Mouse (Mus musculus) spleen, postnatal 36 days (tissue): ENCODE measurements around the gene Krt19.

Experiments used
- DNase-seq, 2 experiments: peaks; one replicate each; pipeline ENCODE4 v3.0.0; 2022; ENCODE audit warnings: low spot score in 2 of 2, mixed read lengths in 1 of 2

Krt19 gene

DNA sequence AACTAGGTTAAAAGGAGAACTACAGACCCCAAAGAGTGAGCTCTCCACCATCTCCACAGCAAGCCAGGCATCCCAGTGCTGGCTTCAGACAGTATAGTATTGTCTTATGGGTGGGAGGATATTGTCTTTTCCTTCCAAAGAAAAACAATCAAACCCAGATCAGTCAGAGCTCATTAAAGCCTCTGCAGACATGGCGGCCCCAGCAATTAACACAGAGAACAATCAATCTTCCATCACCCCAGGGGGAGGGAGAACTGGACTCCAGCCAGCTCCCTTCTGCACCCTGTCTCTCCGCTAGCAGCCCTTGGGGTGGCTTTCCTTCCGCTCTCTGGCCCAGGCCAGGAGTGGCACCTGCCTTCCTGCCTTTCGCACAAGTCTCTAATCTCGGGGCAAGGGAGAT, 10.8 kb downstream of the Krt19 start:
- no peak for DNase-seq

DNA sequence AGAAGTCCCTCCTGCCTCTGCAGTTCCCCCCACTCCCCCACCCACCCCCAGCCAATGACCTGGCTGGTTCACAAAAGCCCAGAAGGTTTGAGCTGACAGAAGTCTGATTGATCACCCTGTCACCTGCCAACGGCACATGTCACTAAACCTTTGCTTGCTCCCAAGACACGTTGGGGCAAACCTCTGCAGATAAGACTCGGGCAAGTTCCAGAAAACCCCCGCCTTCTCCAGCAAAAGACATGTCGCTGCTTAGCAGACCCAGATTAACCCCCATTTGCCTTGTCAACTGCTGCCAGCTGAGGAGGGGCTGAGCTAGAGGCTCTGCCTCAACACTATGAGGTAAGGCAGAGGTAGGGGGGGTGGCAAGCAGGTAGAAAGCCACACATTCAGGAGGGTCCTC, 11.9 kb downstream of the Krt19 start:
- DNase-seq, result no peak

DNA sequence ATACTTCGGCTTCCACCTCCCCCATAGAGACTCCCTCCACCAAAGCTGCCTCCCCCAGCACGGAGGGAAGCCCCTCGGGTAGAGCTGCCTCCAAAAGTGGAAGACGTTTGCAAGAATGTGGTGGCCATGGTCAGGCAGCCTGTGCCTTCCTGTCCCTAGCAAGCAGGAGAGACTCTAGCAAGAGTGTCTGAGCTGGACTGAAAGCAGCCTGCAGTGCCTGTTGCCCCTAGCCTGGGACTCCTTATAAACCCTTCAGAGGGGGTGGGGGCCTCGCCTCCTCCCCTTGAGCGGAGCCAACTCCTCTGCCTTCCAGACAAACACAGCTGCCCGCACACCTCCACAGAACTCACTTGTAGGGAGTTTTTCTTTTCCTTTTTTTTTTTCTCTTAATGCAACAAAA, 12.7 kb downstream of the Krt19 start, which contains the start of gene Krt15:
Krt15 (minus strand) TSS at position 198 of the 400 bp plus-strand sequence.
- no peak for DNase-seq

DNA sequence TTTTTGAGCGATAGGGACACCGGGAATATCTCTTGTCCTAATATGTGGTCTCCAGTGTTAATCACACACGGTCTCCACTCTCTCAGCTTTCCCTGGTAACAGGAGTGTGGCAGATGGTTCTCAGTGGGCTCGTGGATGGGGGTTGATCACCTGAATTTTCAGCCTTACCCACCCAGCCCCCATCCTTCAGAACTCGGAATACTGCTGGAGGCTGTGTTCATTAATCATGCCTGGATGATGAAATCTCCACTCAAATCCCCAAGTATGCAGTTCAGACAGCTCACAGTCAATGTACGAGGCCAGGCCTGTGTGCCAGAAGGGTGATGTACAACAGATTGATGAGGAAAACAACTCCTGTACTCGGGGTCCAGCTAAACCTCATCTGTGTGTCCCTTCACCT, 23.6 kb downstream of the Krt19 start:
- DNase-seq, result no peak

DNA sequence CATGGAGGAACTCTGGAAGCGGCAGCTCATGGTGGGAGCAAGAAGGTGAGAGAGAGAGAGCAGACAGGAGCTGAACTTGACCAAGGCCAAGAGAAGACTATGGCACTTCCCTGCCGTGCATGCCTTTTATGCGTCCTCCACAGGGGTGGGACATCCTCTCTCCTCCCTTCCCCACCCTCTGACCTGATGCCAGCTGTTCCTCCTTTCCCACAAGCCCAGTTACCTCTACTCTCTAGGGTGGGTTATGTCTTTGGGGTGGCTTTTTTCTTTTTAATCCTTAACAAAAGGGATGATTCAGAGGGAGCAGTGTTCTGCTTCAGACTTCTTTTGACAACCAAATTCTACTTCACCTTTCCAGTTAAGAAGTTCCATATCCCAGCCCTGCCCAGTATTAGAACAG, 27.0 kb downstream of the Krt19 start, which contains the start of gene Krt13:
Krt13 (minus strand) TSS at position 101 of the 400 bp plus-strand sequence.
- no peak for DNase-seq

DNA sequence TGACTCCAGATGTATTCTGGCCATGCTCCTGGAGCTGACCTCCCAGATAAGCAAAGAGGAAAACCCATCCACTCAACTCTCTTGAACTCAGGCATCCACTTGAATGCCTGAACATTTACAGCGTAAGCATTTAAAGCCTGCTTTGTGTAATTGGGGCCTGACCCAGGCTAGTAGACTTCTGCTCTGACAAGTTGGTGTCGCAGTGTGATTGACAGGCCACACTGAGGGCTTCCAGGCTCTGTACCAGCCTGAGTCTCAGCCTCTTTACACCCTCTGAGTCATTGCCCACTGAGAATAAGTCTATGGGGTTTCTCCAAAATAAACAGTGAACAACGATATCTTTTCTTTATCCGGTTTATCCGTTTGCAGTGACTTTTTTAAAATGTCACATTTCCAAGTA, 28.1 kb downstream of the Krt19 start:
- DNase-seq, result no peak

DNA sequence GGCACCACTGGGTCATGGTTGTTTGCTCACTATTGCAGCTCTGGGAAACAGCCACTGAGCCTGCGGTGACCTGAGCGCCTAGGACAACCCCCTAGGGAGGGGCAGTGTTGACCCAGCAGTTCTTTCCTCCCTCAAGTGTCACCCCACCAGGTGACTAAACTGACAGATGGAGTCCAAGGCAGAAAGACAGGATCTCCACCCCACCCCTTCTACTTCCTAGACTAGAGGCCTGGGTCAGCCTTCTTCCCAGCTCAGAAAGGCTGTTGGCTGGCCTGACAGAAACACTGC, 34.8 kb downstream of the Krt19 start:
- no peak for DNase-seq

DNA sequence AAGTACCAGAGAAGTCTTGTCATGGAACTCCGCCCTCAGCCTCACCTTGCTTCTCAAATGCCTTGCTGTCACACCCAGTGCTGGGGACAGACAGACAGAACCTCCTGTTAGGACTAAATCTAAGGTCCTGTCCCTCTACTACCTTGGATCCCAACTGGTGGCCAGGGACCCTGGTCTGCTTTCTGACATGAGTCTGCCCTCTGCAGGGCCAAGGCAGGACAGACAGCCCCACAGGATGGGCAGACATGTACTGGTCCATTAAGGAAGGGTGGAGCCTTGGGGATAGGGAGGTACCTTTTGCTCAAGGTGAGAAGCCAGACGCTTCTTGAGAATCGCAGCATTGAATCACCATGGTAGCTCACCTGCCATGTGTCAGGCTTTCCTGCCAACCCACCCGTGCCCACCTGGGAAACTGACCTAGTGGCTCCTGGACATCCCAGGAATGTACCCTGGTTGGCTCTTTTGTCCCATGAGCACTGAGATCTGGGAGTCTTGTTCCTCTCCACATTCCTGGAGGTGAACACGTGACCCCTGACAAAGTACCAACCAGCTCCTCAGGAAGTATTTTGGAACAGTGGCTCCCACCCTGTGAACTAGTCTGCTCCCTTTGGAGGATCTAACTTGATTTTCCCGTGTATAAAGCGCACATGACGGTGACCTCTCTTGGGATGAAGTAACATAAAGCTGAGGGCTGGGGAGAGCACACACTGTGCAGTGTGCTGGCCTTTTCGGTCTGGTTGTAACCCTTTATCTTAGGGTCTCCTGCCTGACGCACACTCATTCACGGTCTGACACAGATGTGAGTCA, 35.3 kb downstream of the Krt19 start:
- DNase-seq, result no peak

DNA sequence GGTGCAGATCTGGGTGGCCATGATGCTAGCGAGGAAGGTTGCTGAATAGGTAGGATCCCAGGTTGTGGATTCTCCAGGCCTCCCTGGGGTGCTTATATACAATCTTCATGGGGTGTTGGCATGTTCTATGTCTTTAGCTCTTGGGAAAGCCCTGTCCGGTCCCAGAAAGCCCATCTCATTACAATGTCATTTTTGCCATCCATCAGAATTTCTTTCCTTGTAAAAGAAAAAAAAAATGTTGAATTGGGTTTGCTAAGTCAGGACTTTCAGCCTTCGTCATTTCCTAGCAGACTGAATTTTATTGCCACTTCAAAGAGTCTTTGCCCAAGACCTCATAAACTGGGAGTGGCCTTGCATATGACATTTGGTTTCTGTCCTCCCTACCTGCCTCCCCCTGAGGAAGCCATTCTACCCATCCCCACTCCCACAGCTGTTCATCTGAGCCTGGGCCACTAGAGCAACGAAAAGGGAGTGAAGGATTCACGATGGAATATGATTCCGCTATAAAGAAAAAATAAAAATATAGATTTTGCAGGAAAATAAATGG, 42.8 kb downstream of the Krt19 start, which contains the start of gene Krt36:
Krt36 (minus strand) TSS at position 51 of the 547 bp plus-strand sequence.
- no peak for DNase-seq

DNA sequence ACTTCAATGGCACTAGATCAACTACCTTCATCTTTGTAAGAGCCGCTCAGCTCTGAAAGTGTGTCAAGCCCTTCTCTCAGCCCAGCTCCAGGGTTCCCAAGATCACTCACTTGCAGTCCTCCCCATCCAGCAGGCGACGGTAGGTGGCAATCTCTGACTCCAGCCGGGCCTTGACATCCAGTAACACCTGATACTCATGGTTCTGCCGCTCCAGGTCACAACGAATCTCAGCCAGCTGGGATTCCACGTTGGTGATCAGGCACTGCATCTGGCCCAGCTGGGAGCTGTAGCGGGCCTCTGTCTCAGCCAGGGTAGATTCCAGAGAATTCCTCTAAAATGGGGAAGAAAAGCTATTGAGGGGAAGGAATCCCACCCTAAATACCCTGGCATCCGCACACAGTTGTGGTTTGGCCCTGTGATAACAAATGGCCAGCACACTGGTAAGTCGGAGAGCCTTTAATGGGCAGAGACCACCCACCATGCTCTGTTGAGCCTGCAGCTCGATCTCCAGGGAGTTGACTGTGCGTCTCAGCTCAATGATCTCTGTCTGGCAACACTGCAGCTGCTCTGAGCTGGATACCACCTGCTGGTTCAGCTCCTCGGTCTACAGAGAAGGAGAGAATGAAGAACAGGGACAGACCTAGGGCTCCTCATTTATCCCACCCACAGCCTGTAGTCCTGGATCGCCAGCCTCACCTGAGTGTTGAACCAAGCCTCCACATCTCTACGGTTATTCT, 45.6 kb downstream of the Krt19 start:
- no peak for DNase-seq

DNA sequence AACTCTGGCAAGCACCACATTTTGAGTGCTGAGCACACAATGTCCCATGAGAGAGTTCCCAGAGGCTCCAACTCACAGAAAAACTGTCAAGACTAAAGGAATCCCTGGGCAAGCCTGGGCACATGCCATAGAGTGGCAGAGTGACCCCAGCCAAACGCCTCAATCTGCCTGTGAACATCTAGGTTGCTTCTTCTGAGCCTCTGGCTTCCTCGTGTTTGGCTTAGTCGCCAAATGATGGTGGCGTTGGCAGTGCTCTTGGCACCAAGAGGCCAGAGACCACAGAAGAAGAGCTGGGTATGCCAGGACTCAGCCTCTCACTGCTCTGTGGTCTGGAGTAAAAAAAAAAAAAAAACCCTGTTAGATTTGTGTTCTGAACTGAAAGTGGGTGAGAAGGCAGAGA, 48.1 kb downstream of the Krt19 start:
- DNase-seq, result no peak

DNA sequence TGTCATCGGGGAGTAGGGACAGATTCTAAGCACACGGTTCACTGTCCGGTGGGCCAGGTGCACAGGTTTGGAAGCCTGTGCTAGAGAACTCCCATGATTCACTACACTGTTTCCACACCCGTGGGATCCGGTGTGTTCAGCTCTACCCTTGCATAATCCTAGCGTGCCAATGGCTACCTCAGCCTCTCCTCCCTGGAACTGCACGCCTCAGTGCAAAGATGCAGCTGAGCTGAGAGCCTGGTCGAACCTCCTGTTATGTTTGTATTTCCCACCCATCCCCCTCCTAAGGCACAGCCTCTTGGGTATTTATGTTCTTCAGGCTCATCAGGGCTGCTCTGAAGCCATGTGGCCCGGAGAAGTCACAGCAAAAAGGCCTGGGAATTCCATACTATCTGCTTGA, 50.6 kb downstream of the Krt19 start:
- DNase-seq, result no peak

DNA sequence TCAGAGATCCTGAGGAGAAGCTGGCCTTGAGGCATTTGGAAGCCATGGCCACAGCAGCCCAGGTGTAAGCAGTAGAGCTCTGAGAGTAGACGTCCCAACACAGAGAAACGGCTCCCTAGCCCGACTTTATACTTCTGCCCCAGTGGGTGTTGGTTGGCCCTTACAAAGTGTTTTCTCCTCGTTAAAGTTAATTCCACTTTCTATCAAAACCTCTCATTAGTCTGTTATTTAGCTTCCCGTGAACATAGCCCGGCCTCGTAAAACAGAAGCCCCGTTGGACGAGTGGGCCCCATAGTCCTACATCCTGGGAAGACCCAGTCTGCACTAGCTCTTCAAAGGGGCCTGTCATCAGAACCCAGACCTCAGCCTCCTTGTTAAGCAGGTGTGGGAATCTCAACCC, 52.3 kb downstream of the Krt19 start, which contains the start of gene Krt35:
Krt35 (minus strand) TSS at position 101 of the 400 bp plus-strand sequence.
- no peak for DNase-seq
